ENCODE assay signal across 8 mouse cellular contexts in genomic region chr2:13572101-13572553, GRCm38 (mm10). TPM values are rescaled to one million over a fixed set of nuclear protein-coding genes. Genes with fewer than 3 reads are reported as not detected.
DNase-seq lines count a peak whose midpoint lies in the region; ATAC-seq and TF ChIP-seq lines count a peak whose summit lies in the region.

No protein-coding gene starts in this region.

- H3K4me3 ChIP-seq in kidney, embryonic 14.5 days (ENCODE audit: low read length): no peak overlapping the region
- H3K4me3 ChIP-seq in hindbrain, embryonic 10.5 days: peak overlapping the region; percentile 96
- H3K4me3 ChIP-seq in midbrain, embryonic 16.5 days (ENCODE audit: low read depth, low read length): no peak overlapping the region
- no peak overlapping the region for H3K4me3 ChIP-seq in cerebellum, adult 2 months (replicated peaks; ENCODE audit: insufficient read depth, low read depth, low read length)

- H3K4me1 ChIP-seq in kidney, embryonic 14.5 days (ENCODE audit: control insufficient read depth, insufficient read depth, low read length): peaks cover 4% of the 10 kb centered on the region; the same call in 1 of the 2 replicates
- peaks cover 32% of the 10 kb centered on the region for H3K4me1 ChIP-seq in hindbrain, embryonic 10.5 days (replicated peaks)
- H3K4me1 ChIP-seq in midbrain, embryonic 16.5 days (ENCODE audit: control insufficient read depth, insufficient read depth, low read length): peaks cover 15% of the 10 kb centered on the region
- H3K4me1 ChIP-seq in cerebellum, adult 2 months (ENCODE audit: control insufficient read depth, insufficient read depth, low read length): peaks cover 3% of the 10 kb centered on the region; the same call in 1 of the 2 replicates

- TF ChIP-seq POLR2A in brain, embryonic 14.5 days (IDR thresholded peaks at IDR 0.05; ENCODE audit: borderline replicate concordance, extremely low read depth, insufficient read depth, insufficient read length, poor library complexity, severe bottlenecking): no peak
- no peak for TF ChIP-seq POLR2A in cerebellum, adult 2 months (IDR thresholded peaks at IDR 0.05; ENCODE audit: borderline replicate concordance, insufficient read depth, low read length)

- peak overlapping the region; percentile 77; the same call in 1 of the 2 replicates for H3K4me2 ChIP-seq in kidney, embryonic 14.5 days (replicated peaks; ENCODE audit: low read depth, low read length)
- no peak overlapping the region; the same call in 1 of the 2 replicates for H3K4me2 ChIP-seq in midbrain, embryonic 16.5 days (ENCODE audit: low read length)

- no peak for DNase-seq in kidney, adult 8-10 months
- peak; percentile 84 for DNase-seq in brain, embryonic 14.5 days (ENCODE audit: low read depth)
- DNase-seq in hindbrain, embryonic 10.5 days (ENCODE audit: low spot score): peak; percentile 57
- DNase-seq in spleen, postnatal 36 days (ENCODE audit: low spot score in 2 of 2): no peak
- no peak for DNase-seq in cerebellum, adult 2 months
- no peak for DNase-seq in urinary bladder, adult 18-20 months (ENCODE audit: low spot score in 2 of 2)

- WGBS in kidney, embryonic 14.5 days: 30% methylated on average over 4 of the region's 4 CpGs
- 8% methylated on average over 4 of the region's 4 CpGs for WGBS in hindbrain, embryonic 10.5 days
- 6% methylated on average over 4 of the region's 4 CpGs for WGBS in midbrain, embryonic 16.5 days
- WGBS in cerebellum, adult 2 months: 55% methylated on average over 4 of the region's 4 CpGs

- H3K9me3 ChIP-seq in kidney, embryonic 14.5 days (ENCODE audit: control insufficient read depth, low read length): no peaks in the 10 kb centered on the region
- no peaks in the 10 kb centered on the region for H3K9me3 ChIP-seq in hindbrain, embryonic 10.5 days
- no peaks in the 10 kb centered on the region for H3K9me3 ChIP-seq in midbrain, embryonic 16.5 days (replicated peaks; ENCODE audit: control insufficient read depth, low read length, poor library complexity, severe bottlenecking)

- H3K27me3 ChIP-seq in kidney, embryonic 14.5 days (ENCODE audit: control insufficient read depth, insufficient read depth, low read length): no peaks in the 10 kb centered on the region
- no peaks in the 10 kb centered on the region; the same call in 1 of the 2 replicates for H3K27me3 ChIP-seq in hindbrain, embryonic 10.5 days (ENCODE audit: insufficient read depth, poor library complexity, severe bottlenecking)
- no peaks in the 10 kb centered on the region for H3K27me3 ChIP-seq in midbrain, embryonic 16.5 days (ENCODE audit: control insufficient read depth, insufficient read depth, low read depth, low read length)
- H3K27me3 ChIP-seq in cerebellum, adult 2 months (ENCODE audit: control insufficient read depth, insufficient read depth, low read length): peaks cover 2% of the 10 kb centered on the region; the same call in 1 of the 2 replicates

- TF ChIP-seq CTCF in brain, embryonic 14.5 days (IDR thresholded peaks at IDR 0.05; ENCODE audit: borderline replicate concordance, extremely low read depth, insufficient read depth, insufficient read length): no peak
- TF ChIP-seq CTCF in cerebellum, adult 2 months (IDR thresholded peaks at IDR 0.05; ENCODE audit: borderline replicate concordance, insufficient read depth, low read depth, low read length): no peak

- no peak for ATAC-seq in kidney, embryonic 14.5 days (ENCODE audit: low FRiP score, low TSS enrichment)
- no peak for ATAC-seq in midbrain, embryonic 16.5 days

- H3K9ac ChIP-seq in kidney, embryonic 14.5 days (ENCODE audit: low read depth, low read length): no peak overlapping the region
- no peak overlapping the region for H3K9ac ChIP-seq in midbrain, embryonic 16.5 days (ENCODE audit: low read depth, low read length)

- H3K27ac ChIP-seq in kidney, embryonic 14.5 days (ENCODE audit: low read depth, low read length): peak overlapping the region; percentile 95
- peak overlapping the region; percentile 98 for H3K27ac ChIP-seq in hindbrain, embryonic 10.5 days
- 0 out of 2 replicates have a peak overlapping the region, but pooled peaks have one; percentile 86 for H3K27ac ChIP-seq in midbrain, embryonic 16.5 days (ENCODE audit: low read length)
- H3K27ac ChIP-seq in cerebellum, adult 2 months (ENCODE audit: insufficient read depth, low read length): no peak overlapping the region

- H3K36me3 ChIP-seq in kidney, embryonic 14.5 days (ENCODE audit: control insufficient read depth, insufficient read depth, low read length): no peaks in the 10 kb centered on the region
- H3K36me3 ChIP-seq in hindbrain, embryonic 10.5 days: peaks cover 12% of the 10 kb centered on the region
- no peaks in the 10 kb centered on the region for H3K36me3 ChIP-seq in midbrain, embryonic 16.5 days (ENCODE audit: control insufficient read depth, insufficient read depth, low read length)

RNA-seq across cellular contexts. Expression of gene Vim, which starts 1.6 kb away (rescaled TPM):
- polyA plus RNA-seq in kidney, embryonic 14.5 days (2014; fragmentation: Nextera tagmentation; extraction: Ambion mirVana): 430 and 475 TPM in 2 replicates
- 1,036 and 1,222 TPM in 2 replicates for polyA plus RNA-seq in brain, embryonic 14.5 days (2012; rRNA removed)
- polyA plus RNA-seq in hindbrain, embryonic 10.5 days (2016; fragmentation: Nextera tagmentation; extraction: Ambion mirVana): 1,007 and 1,152 TPM in 2 replicates
- 306 and 363 TPM in 2 replicates for polyA plus RNA-seq in midbrain, embryonic 16.5 days (2015; fragmentation: Nextera tagmentation; extraction: Ambion mirVana)
- 227 and 287 TPM in 2 replicates for polyA plus RNA-seq in cerebellum, adult 2 months (2012; rRNA removed)

RNA-seq across cellular contexts. Expression of gene Trdmt1, which starts 27.7 kb away (rescaled TPM):
- polyA plus RNA-seq in kidney, embryonic 14.5 days (2014; fragmentation: Nextera tagmentation; extraction: Ambion mirVana): 12.8 and 16.3 TPM in 2 replicates
- polyA plus RNA-seq in brain, embryonic 14.5 days (2012; rRNA removed): 6.8 and 8.5 TPM in 2 replicates
- 8.4 and 8.7 TPM in 2 replicates for polyA plus RNA-seq in hindbrain, embryonic 10.5 days (2016; fragmentation: Nextera tagmentation; extraction: Ambion mirVana)
- 7.3 and 8.5 TPM in 2 replicates for polyA plus RNA-seq in midbrain, embryonic 16.5 days (2015; fragmentation: Nextera tagmentation; extraction: Ambion mirVana)
- 5.2 and 6.6 TPM in 2 replicates for polyA plus RNA-seq in cerebellum, adult 2 months (2012; rRNA removed)

Comparison
In these comparisons a context has a peak if more than half of its experiments do, and no peak if none do; other contexts are left out.
1. DNase-seq: peak in brain, embryonic 14.5 days (single experiment) and hindbrain, embryonic 10.5 days (single experiment); none in kidney, adult 8-10 months (0 of 2), spleen, postnatal 36 days (0 of 2), cerebellum, adult 2 months (0 of 2) and urinary bladder, adult 18-20 months (0 of 2).